Mouse (Mus musculus) kidney, adult 2 months (tissue): ENCODE data around the gene Dmd. TPM values are rescaled to one million over a fixed set of nuclear protein-coding genes. Genes with fewer than 3 reads are reported as not detected.
"Not testable (repeated sequence)": the region's sequence is repeated elsewhere in the genome, so short reads cannot be mapped to it uniquely, and the experiment has no call there.

Experiments
- DNase-seq: peaks from one replicate; pipeline ENCODE4 v3.0.0; 2021
- H3K27ac ChIP-seq: fragments of 200-500 bp; 2 replicates; pipeline ENCODE4 v1.5.1; 2012; ENCODE audit warnings: low read depth, low read length, control low read depth, inconsistent platforms; ENCODE audit not compliant: insufficient read depth
- H3K27me3 ChIP-seq: fragments of 200-500 bp; replicated peaks from 2 replicates; pipeline ENCODE4 v1.6.1; 2012; ENCODE audit warnings: mild to moderate bottlenecking, moderate library complexity, low read length, inconsistent platforms; ENCODE audit not compliant: control insufficient read depth, insufficient read depth
- H3K36me3 ChIP-seq: fragments of 200-500 bp; 2 replicates; pipeline ENCODE4 v1.6.1; 2012; ENCODE audit warnings: mild to moderate bottlenecking, moderate library complexity, low read length, inconsistent platforms; ENCODE audit not compliant: control insufficient read depth, insufficient read depth
- H3K4me1 ChIP-seq: fragments of 200-500 bp; 2 replicates; pipeline ENCODE4 v1.6.1; 2011; ENCODE audit warnings: low read length; ENCODE audit not compliant: control insufficient read depth, insufficient read depth
- H3K4me3 ChIP-seq: fragments of 200-500 bp; 2 replicates; pipeline ENCODE4 v1.5.1; 2011; ENCODE audit warnings: mild to moderate bottlenecking, low read depth, low read length, control low read depth; ENCODE audit not compliant: insufficient read depth
- CTCF ChIP-seq: fragments of 200-500 bp; conservative IDR thresholded peaks from 2 replicates; pipeline ENCODE4 v1.5.1; 2011; ENCODE audit warnings: low read depth, mild to moderate bottlenecking, control low read depth, low read length, moderate library complexity, mixed read lengths; ENCODE audit not compliant: insufficient read depth, insufficient read length
- POLR2A ChIP-seq: fragments of 200-500 bp; IDR thresholded peaks from one replicate; pipeline ENCODE4 v1.6.1; 2011; ENCODE audit warnings: low read depth, low read length, control low read depth
- WGBS: fragments of 180-500 bp; shearing (Covaris S2); methylation state at CpG from one replicate; pipeline ENCODE4 v1.1.7; 2018; 5-methylcytosine and 5-hydroxymethylcytosine counted together
- polyA plus RNA-seq: library from polyadenylated mRNA; depleted of rRNA; stranded (reverse); fragments of >200 nt; gene quantifications from 2 replicates; pipeline ENCODE4 v1.2.3, GENCODE M21; 2012

Gene Dmd
- polyA plus RNA-seq, 1 experiment, result 6.6 TPM

DNA sequence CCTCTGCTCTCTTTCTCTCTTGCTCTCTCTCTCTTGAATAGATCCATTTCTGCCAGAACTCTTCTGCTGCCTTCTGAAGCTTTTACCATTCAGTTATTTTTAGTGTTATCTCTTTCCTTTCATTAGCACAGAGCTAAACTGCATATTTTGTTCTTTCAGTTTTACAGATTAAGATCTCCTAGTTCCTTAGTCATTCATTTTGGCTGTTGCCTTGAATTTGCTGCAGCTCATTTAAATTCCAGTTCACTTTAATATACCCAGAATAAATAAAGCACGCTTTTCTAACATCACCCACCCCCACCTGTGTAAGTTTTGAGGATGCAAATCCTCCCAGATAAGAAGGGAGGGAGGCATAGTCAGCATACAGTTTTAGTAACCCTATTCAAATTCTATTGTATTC lies 272.4 kb downstream of the Dmd start:
- H3K36me3 ChIP-seq, result no peaks in the 10 kb centered on the region
- no peaks in the 10 kb centered on the region for H3K4me1 ChIP-seq
- no peak for DNase-seq
- no peaks in the 10 kb centered on the region for H3K27me3 ChIP-seq
- 25% methylated on average over 1 of the region's 1 CpGs for WGBS
- no peak overlapping the region for H3K4me3 ChIP-seq
- TF ChIP-seq POLR2A (no peak), CTCF (no peak)
- no peak overlapping the region for H3K27ac ChIP-seq

DNA sequence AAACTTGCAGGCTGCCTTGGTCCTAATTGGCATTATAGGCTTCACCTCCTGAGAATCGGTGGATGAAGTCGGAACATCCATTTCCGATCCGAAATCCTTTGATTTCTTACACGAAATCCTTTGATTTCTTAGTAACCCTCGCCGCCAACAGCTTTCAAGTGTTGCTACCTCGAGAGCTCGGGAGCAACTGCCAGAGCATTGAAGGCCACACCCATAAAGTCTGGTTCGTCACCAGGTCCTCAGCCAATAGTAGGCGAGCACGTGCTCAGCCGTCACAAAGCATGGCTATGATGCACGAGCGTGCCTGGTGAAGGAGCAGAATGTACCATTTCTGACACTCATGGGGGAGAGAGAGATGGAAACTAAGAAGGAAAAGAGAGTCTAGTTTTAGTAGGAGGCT lies 538.9 kb downstream of the Dmd start, which contains the start of gene Tsga8:
Gene Tsga8, minus strand, starts transcription at position 327 of the 400 bp plus-strand sequence.
- H3K36me3 ChIP-seq, result no peaks in the 10 kb centered on the region
- TF ChIP-seq CTCF, result no peak
- no peak for TF ChIP-seq POLR2A
- no peaks in the 10 kb centered on the region for H3K4me1 ChIP-seq
- H3K27me3 ChIP-seq, result no peaks in the 10 kb centered on the region
- no peak within 1 kb of the TSS for H3K4me3 ChIP-seq
- WGBS, result 93% methylated on average over 15 of the region's 15 CpGs
- DNase-seq, result no peak
- H3K27ac ChIP-seq, result no peak within 1 kb of the TSS

DNA sequence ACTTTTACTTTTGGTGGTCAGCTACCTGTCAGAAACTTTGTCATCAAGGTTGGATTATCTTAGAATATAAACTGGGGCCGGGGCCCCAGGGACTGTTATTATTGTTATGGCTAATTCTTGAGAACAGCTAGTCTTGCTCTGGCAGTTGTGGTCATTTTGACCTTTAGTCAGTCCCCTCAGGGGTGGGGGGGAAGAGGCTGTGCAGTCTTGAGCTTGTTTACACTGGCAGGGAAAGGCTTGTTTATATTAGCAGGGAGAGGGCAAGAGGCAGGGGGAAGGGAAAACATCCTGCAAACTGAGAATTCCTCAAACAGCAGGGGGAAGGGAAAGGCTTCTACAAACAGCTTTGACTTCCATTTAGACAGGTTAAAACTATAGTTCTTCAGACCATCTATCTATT lies 726.3 kb downstream of the Dmd start:
- H3K4me3 ChIP-seq, result no peak overlapping the region
- H3K27ac ChIP-seq, result no peak overlapping the region
- no peaks in the 10 kb centered on the region for H3K4me1 ChIP-seq
- H3K27me3 ChIP-seq, result no peaks in the 10 kb centered on the region
- DNase-seq, result peak; percentile 45
- WGBS, result 18% methylated on average over 1 of the region's 1 CpGs
- TF ChIP-seq CTCF (no peak), POLR2A (no peak)
- no peaks in the 10 kb centered on the region for H3K36me3 ChIP-seq

DNA sequence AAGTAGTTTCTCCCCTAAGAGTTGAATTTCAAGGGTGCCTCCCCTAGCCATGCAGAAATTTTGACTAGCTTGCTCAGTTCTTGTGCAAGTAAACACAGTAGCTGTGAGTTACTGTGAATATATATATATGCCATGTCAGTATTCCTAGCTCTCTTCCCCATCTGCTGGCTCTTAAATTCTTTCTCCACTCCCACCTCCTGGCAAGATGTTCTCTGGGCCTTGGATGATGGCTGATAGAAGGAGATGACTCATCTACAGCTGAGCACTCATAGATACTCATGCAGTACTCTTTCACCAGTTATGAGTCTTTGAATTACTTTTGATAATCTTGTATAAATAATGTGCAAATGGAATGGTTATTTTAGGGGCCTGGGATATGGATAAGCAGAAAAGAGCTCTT lies 737.9 kb downstream of the Dmd start:
- no peaks in the 10 kb centered on the region for H3K27me3 ChIP-seq
- H3K36me3 ChIP-seq, result no peaks in the 10 kb centered on the region
- no peak for DNase-seq
- TF ChIP-seq CTCF (no peak), POLR2A (no peak)
- no peak overlapping the region for H3K27ac ChIP-seq
- H3K4me3 ChIP-seq, result no peak overlapping the region
- no peaks in the 10 kb centered on the region for H3K4me1 ChIP-seq

DNA sequence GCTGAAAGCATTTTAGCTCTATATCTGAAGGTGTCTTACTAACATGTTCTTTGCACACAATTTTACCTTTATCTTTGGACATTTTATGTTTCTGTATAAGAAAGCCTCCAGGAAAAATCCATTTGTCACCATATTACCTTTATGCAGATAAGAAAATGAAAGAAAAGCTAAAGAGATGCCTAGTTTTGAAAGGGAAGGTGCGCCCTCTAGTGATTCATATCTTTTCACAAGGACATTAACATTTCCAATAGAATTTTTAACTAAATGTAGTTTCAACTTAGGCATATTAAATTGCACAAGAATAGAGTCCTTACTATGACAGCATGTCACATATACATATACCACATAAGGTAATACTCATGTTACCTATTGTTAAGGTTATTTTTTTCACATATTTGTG lies 791.9 kb downstream of the Dmd start:
- DNase-seq, result peak; percentile 10
- H3K27me3 ChIP-seq, result no peaks in the 10 kb centered on the region
- H3K4me3 ChIP-seq, result no peak overlapping the region
- no peak for TF ChIP-seq POLR2A
- no peak for TF ChIP-seq CTCF
- WGBS, result 0% methylated on average over 1 of the region's 1 CpGs
- no peaks in the 10 kb centered on the region for H3K4me1 ChIP-seq
- no peaks in the 10 kb centered on the region for H3K36me3 ChIP-seq
- no peak overlapping the region for H3K27ac ChIP-seq

DNA sequence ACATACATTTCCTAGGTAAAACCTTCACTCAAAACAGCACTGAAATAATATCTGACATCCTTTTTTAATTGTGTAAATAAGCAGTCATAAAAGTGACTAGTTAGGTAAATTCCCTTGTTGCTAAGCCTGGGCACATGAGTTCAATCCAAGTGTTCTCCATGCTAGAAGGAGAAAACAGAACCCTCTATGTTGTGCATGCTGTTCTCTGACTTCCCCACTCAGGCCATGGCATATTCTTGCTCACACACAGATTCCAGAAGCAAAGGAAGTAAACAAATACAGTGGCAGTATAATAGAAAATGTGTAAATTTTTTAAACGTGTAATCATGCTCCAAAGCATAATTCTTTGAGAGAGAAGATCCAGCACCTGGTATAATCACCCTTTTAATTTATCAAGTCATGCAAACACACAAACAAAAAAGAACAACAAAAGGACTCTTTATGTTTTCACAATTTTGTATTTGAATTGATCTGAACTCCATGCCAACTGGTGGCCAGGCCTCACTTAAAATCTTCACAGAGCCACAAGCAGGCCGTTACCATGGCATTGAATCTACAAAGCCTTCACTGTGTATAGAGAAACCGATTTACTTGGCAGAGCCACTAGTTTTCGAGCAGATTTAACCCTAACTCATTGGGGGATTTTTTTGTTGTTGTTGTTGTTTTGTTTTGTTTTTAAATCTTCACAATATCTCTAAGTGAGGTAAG lies 797.8 kb downstream of the Dmd start:
- TF ChIP-seq CTCF (no peak), POLR2A (no peak)
- H3K4me1 ChIP-seq, result no peaks in the 10 kb centered on the region
- no peak overlapping the region for H3K27ac ChIP-seq
- no peak for DNase-seq
- no peak overlapping the region for H3K4me3 ChIP-seq
- WGBS, result 55% methylated on average over 4 of the region's 4 CpGs
- H3K36me3 ChIP-seq, result no peaks in the 10 kb centered on the region
- H3K27me3 ChIP-seq, result no peaks in the 10 kb centered on the region

DNA sequence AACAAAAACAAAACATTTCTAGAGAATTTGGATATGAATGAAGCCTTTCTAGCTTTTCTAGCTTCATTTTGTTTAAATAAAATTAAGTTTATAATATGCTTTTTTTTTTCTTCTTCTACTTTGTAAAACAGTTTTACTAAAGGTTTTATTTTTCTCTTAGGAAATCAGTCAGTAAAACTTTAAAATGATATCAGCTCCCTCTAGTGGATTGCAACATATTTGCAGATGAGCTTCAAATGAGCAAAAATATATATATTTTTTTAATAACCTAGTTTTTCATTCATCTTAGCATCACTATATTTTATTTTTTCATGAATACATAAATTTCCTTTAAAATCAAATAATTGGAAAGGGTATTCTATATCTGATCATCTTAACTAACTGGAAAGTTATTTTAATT lies 838.7 kb downstream of the Dmd start:
- Histone ChIP-seq H3K36me3 (no peaks in the 10 kb centered on the region), H3K27me3 (no peaks in the 10 kb centered on the region), H3K4me1 (no peaks in the 10 kb centered on the region), H3K27ac (no peak overlapping the region), H3K4me3 (no peak overlapping the region)
- no peak for TF ChIP-seq CTCF
- TF ChIP-seq POLR2A, result no peak
- DNase-seq, result no peak

DNA sequence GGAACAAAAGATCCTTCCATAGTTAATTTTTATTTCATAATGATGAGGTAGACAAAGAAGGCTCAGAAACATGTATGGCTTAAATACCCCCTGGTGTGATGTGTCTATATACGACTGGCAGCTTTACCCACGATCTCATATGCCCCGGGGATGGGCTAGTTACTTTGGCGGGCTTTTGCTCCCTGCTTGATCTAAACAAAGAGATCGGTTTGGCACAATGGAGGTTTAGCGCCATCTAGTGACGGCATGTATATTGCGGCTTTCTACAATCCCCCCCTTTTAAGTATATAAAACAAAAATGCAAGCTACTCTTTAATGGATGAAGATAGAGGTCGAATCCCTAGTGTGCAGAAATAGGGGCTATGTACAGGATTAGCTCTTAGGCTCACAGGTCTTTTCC lies 918.8 kb downstream of the Dmd start:
- H3K4me3 ChIP-seq, H3K36me3 ChIP-seq, H3K27ac ChIP-seq, H3K27me3 ChIP-seq, H3K4me1 ChIP-seq: not testable (repeated sequence)
- 0 out of 2 replicates have a peak, but pooled peaks have one; percentile 17 for TF ChIP-seq CTCF
- peak; percentile 0 for DNase-seq
- 39% methylated on average over 9 of the region's 9 CpGs for WGBS
